Mouse (Mus musculus) erythroid progenitor cell, adult 5-6 weeks (primary cell): ENCODE results near the gene S100a1. TPM values are rescaled to one million over a fixed set of nuclear protein-coding genes. Genes with fewer than 3 reads are reported as not detected.

Experiments used
- ATAC-seq: replicated peaks from 2 replicates; pipeline ENCODE4 v1.8.0; 2016; ENCODE audit warnings: moderate number of reproducible peaks, mild to moderate bottlenecking, moderate TSS enrichment, inconsistent platforms; ENCODE audit not compliant: poor library complexity, low FRiP score, severe bottlenecking
- total RNA-seq, 2 experiments: library from RNA; stranded (forward) in 1 of 2; stranded (reverse) in 1 of 2; fragments of 150-400 nt in 1 of 2; fragments of 186-747, 209-891 nt in 1 of 2; gene quantifications; 2 replicates each; pipeline versions ENCODE4 v1.2.3 to v1.2.4; 2015 to 2017; ENCODE audit warnings: low replicate concordance in 2 of 2

S100a1 gene
- total RNA-seq, 2 experiments from 2014 or later, result 22.8 to 27.7 TPM

DNA sequence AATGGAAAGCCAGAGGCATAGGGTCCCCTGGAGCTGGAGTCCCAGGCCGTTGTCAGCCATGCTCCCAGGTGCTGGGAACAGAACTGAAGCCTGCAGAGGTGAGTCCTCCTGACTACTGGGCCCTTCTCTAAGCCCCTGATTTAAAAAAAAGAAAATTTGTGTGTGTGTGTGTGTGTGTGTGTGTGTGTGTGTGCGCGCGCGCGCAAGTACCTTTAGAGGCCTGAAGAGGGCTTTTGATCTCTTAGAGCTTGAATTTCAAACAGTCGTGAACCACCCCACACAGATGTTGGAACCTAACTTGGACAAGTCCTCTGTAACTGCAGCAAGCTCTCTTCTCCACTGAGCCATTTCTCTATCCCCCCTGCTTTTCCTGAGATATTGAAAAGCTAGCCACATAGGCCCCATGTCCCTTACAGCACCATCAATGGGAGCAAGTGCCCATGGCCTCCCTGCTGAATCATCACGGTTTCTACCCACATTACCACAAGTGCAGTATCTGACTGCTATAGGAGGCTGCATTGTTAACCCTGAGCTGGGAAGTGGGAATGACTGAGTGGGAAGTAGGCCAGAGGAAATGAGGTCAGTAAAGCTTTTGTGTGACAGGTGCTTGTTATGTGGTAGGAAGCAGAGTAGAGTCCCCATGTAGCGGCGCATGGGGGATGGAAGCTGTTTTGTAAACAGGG, 46.4 kb downstream of the S100a1 start:
- ATAC-seq, result no peak

DNA sequence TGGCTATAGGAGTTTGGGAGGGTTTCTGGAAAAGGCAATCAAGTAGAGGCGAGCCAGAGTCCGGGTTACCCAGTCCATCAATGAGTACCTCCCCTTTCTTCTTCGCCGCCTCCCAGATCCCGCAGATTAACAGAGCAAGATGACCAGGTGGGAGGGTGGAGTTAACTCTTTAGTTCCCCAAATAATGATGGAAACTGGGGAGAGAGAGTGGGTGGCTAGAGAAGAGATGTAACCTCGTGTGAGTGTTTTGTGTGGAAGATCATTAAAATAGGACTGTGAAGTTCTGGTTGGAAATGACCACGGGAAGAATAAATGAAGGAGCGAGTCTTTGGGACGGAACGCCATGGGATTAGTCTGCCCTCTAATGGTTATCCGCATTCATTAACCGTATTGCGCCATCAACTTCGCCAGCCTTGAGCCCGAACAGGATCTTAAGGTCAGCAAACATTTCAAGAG, 47.9 kb downstream of the S100a1 start:
- no peak for ATAC-seq

GRCm38 (mm10) chr3:90465686-90466310, 48.4 kb downstream of the S100a1 start, which contains the start of gene Npr1:
Gene Npr1 (minus strand): TSS chr3:90465866.
- no peak for ATAC-seq

- ATAC-seq, result no peak
Measured at GRCm38 (mm10) chr3:90465081-90465685, 49.0 kb downstream of the S100a1 start.

DNA sequence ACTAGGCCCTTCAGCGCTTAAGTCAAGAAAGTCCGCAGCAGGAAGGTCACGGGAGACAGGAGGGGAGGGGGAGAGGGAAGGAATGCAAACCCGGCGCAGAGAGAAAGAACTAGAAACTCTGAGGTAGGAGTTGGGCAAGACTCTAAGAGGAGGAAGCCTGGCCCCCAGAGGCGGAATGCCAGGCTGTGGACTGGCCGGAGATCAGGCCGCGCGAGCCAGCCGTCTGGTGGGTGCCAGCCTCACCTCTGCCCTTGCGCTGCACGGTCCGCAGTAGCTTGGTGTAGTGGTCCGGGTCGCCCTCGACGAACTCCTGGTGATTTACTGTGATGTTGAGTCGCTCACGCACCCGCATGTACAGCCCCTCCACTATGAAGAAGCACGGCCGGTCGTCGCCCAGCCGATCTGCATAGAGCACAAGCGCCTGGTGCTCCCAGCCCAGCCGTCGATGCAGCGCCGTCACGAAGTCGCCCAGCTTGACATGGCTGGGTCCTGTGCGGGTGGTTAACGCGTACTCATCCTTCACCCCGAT, 49.6 kb downstream of the S100a1 start:
- ATAC-seq, result no peak

GRCm38 (mm10) chr3:90462579-90462978, 51.6 kb downstream of the S100a1 start:
- no peak for ATAC-seq

DNA sequence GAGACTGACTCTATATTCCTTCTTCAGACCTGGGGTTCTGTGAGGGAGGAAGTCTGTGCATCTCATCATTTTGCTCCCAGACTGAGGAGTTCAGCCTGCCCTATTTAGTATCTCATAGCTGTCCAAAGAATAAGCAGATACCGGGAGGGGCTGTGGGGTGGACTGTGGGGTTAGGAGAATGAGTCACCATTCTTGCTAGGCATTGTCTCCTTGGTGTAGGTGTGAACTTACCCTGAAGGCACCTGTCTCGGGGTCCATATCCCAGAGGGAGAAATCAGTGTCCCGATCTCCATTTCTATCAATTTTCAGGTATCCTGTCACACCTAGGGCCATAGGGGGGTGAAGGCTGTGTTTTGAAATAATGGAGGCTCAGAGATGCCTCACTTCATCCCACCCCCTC, 52.3 kb downstream of the S100a1 start:
- no peak for ATAC-seq

Other genes starting within 250 kb of the S100a1 start
- gene Dennd4b, start 249.2 kb downstream of the S100a1 start, total RNA-seq (2015; ENCODE audit: low replicate concordance), result 13.3 and 40.2 TPM in 2 replicates
- 3.2 and 13.5 TPM in 2 replicates for gene Dennd4b, start 249.2 kb downstream of the S100a1 start, total RNA-seq (2017; ENCODE audit: low replicate concordance)
- gene Gatad2b, start 221.2 kb downstream of the S100a1 start, total RNA-seq (2015; ENCODE audit: low replicate concordance), result 55.8 and 59.8 TPM in 2 replicates
- 47.2 and 47.7 TPM in 2 replicates for gene Gatad2b, start 221.2 kb downstream of the S100a1 start, total RNA-seq (2017; ENCODE audit: low replicate concordance)
- not detected in 2 replicates for gene Slc27a3, start 124.5 kb downstream of the S100a1 start, total RNA-seq (2015; ENCODE audit: low replicate concordance)
- gene Slc27a3, start 124.5 kb downstream of the S100a1 start, total RNA-seq (2017; ENCODE audit: low replicate concordance), result 1.0 TPM in 1 of 2 replicates, not detected in the other
- 6.7 and 12.6 TPM in 2 replicates for gene Ints3, start 80.8 kb downstream of the S100a1 start, total RNA-seq (2015; ENCODE audit: low replicate concordance)
- gene Ints3, start 80.8 kb downstream of the S100a1 start, total RNA-seq (2017; ENCODE audit: low replicate concordance), result 13.2 and 18.2 TPM in 2 replicates
- gene Npr1, start 48.5 kb downstream of the S100a1 start, total RNA-seq (2015; ENCODE audit: low replicate concordance), result not detected in 2 replicates
- not detected in 2 replicates for gene Npr1, start 48.5 kb downstream of the S100a1 start, total RNA-seq (2017; ENCODE audit: low replicate concordance)
- 61.6 and 86.5 TPM in 2 replicates for gene Ilf2, start 38.3 kb downstream of the S100a1 start, total RNA-seq (2015; ENCODE audit: low replicate concordance)
- gene Ilf2, start 38.3 kb downstream of the S100a1 start, total RNA-seq (2017; ENCODE audit: low replicate concordance), result 93.7 and 150 TPM in 2 replicates
- 11.3 and 17.7 TPM in 2 replicates for gene Snapin, start 23.4 kb downstream of the S100a1 start, total RNA-seq (2015; ENCODE audit: low replicate concordance)
- 13.1 and 16.4 TPM in 2 replicates for gene Snapin, start 23.4 kb downstream of the S100a1 start, total RNA-seq (2017; ENCODE audit: low replicate concordance)
- gene Chtop, start 4.9 kb downstream of the S100a1 start, total RNA-seq (2015; ENCODE audit: low replicate concordance), result 78.9 and 101 TPM in 2 replicates
- 47.3 and 66.6 TPM in 2 replicates for gene Chtop, start 4.9 kb downstream of the S100a1 start, total RNA-seq (2017; ENCODE audit: low replicate concordance)
- 8.8 and 10.8 TPM in 2 replicates for gene S100a13, start within 50 bp of the S100a1 start, total RNA-seq (2015; ENCODE audit: low replicate concordance)
- 6.7 and 9.5 TPM in 2 replicates for gene S100a13, start within 50 bp of the S100a1 start, total RNA-seq (2017; ENCODE audit: low replicate concordance)
- not detected in 2 replicates for gene S100a14, start 12.5 kb upstream of the S100a1 start, total RNA-seq (2015; ENCODE audit: low replicate concordance)
- gene S100a14, start 12.5 kb upstream of the S100a1 start, total RNA-seq (2017; ENCODE audit: low replicate concordance), result not detected in 2 replicates
- not detected in 2 replicates for gene S100a16, start 22.9 kb upstream of the S100a1 start, total RNA-seq (2015; ENCODE audit: low replicate concordance)
- gene S100a16, start 22.9 kb upstream of the S100a1 start, total RNA-seq (2017; ENCODE audit: low replicate concordance), result not detected in 2 replicates
- not detected in 2 replicates for gene S100a3, start 46.2 kb upstream of the S100a1 start, total RNA-seq (2015; ENCODE audit: low replicate concordance)
- gene S100a3, start 46.2 kb upstream of the S100a1 start, total RNA-seq (2017; ENCODE audit: low replicate concordance), result not detected in 2 replicates
- not detected in 2 replicates for gene S100a2, start 75.9 kb upstream of the S100a1 start, total RNA-seq (2015; ENCODE audit: low replicate concordance)
- gene S100a2, start 75.9 kb upstream of the S100a1 start, total RNA-seq (2017; ENCODE audit: low replicate concordance), result not detected in 2 replicates
- not detected in 2 replicates for gene Gm42674, start 87.5 kb upstream of the S100a1 start, total RNA-seq (2015; ENCODE audit: low replicate concordance)
- gene Gm42674, start 87.5 kb upstream of the S100a1 start, total RNA-seq (2017; ENCODE audit: low replicate concordance), result not detected in 2 replicates
- gene S100a4, start 89.4 kb upstream of the S100a1 start, total RNA-seq (2015; ENCODE audit: low replicate concordance), result 36.9 and 83.6 TPM in 2 replicates
- 29.4 and 37.4 TPM in 2 replicates for gene S100a4, start 89.4 kb upstream of the S100a1 start, total RNA-seq (2017; ENCODE audit: low replicate concordance)
- gene S100a5, start 94.1 kb upstream of the S100a1 start, total RNA-seq (2015; ENCODE audit: low replicate concordance), result not detected in 2 replicates
- gene S100a5, start 94.1 kb upstream of the S100a1 start, total RNA-seq (2017; ENCODE audit: low replicate concordance), result not detected in 2 replicates
- gene S100a6, start 98.5 kb upstream of the S100a1 start, total RNA-seq (2015; ENCODE audit: low replicate concordance), result 132 and 138 TPM in 2 replicates
- gene S100a6, start 98.5 kb upstream of the S100a1 start, total RNA-seq (2017; ENCODE audit: low replicate concordance), result 41.6 and 73.8 TPM in 2 replicates
- gene S100a7a, start 139.6 kb upstream of the S100a1 start, total RNA-seq (2015; ENCODE audit: low replicate concordance), result not detected in 2 replicates
- gene S100a7a, start 139.6 kb upstream of the S100a1 start, total RNA-seq (2017; ENCODE audit: low replicate concordance), result not detected in 2 replicates
- gene S100a8, start 154.6 kb upstream of the S100a1 start, total RNA-seq (2015; ENCODE audit: low replicate concordance), result 5,294 and 6,274 TPM in 2 replicates
- gene S100a8, start 154.6 kb upstream of the S100a1 start, total RNA-seq (2017; ENCODE audit: low replicate concordance), result 2,245 and 2,738 TPM in 2 replicates
- 7,257 and 9,005 TPM in 2 replicates for gene S100a9, start 181.3 kb upstream of the S100a1 start, total RNA-seq (2015; ENCODE audit: low replicate concordance)
- gene S100a9, start 181.3 kb upstream of the S100a1 start, total RNA-seq (2017; ENCODE audit: low replicate concordance), result 2,061 and 2,234 TPM in 2 replicates
- gene Pglyrp4, start 212.5 kb upstream of the S100a1 start, total RNA-seq (2015; ENCODE audit: low replicate concordance), result not detected in 2 replicates
- gene Pglyrp4, start 212.5 kb upstream of the S100a1 start, total RNA-seq (2017; ENCODE audit: low replicate concordance), result not detected in 2 replicates